Mouse (Mus musculus) bone marrow, adult 2 months (tissue): ENCODE results near the gene Gcfc2.

Source experiments
- CTCF ChIP-seq: fragments of 200-500 bp; IDR thresholded peaks from 2 replicates; pipeline ENCODE4 v1.5.1; 2011; ENCODE audit warnings: low read length, control low read depth; ENCODE audit not compliant: control insufficient read depth, insufficient read depth
- POLR2A ChIP-seq: fragments of 200-500 bp; IDR thresholded peaks from 2 replicates; pipeline ENCODE4 v1.6.1; 2011; ENCODE audit warnings: low read depth, mild to moderate bottlenecking, control low read depth, low read length, borderline replicate concordance; ENCODE audit not compliant: control insufficient read depth

DNA sequence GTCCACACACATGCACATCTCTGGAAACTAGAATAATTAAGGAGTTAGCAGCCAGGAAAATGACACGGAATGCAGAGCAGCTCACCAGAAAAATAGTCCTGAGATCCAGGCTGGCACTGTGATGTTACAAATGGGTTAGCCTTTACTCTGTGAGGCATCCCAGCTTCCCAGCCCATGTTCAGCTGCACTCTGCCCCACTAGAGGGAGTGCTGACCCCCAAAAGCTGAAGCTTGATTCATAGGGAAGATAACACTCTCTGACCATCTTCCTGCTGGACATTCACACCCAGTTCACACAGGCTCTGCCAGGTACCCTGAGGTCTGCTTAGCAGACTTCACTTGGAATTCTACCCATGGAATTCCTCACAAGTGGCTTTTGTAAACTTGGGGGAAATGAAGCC, 36.8 kb downstream of the Gcfc2 start:
- TF ChIP-seq POLR2A (no peak), CTCF (no peak)
